Mouse (Mus musculus): ENCODE measurements around the gene Cks1brt.

DNA sequence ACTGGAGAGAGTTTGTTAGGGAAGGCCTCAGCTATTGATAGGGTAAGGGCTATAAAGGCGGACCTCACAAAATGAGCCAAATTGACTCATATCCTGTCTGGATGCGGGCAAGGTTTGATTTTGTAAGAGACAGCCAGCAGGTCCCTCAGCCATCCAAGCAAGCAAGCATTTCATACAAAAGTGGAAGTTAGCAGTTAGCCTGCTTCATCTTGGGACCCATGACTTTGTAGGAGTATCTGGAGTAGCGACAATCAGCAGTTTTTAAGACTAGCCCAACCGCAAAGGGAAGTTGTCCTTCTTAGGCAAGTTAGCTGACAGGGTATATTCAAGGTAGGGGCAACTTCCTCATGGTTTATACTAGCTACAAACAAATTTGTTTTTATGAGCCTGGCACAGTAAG, 9.2 kb upstream of the Cks1brt start:
- TF ChIP-seq POLR2A (IDR thresholded peaks at IDR 0.05; ENCODE audit: borderline replicate concordance, insufficient read depth, low read length) (no peak), CTCF (IDR thresholded peaks at IDR 0.05; ENCODE audit: borderline replicate concordance, insufficient read depth, low read depth, low read length) (no peak)

Measured in cerebellum, adult 2 months (tissue).